Mouse (Mus musculus): ENCODE data around the gene Krt80. TPM values are rescaled to one million over a fixed set of nuclear protein-coding genes. Genes with fewer than 3 reads are reported as not detected.

Krt80 gene
- total and polyA plus RNA-seq, 3 experiments = 0.20 TPM; not detected in 2

- Histone ChIP-seq H3K9ac (ENCODE audit: insufficient read depth, low read depth) (no peak overlapping the region), H3K36me3 (replicated peaks in 1 of 2; ENCODE audit: control insufficient read depth in 1 of 2, insufficient read depth in 1 of 2, low read length in 1 of 2) (no peaks in the 10 kb centered on the region), H3K27ac (ENCODE audit: insufficient read depth, low read depth) (no peak overlapping the region), H3K79me2 (replicated peaks; ENCODE audit: control insufficient read depth, extremely low read depth, insufficient read depth, poor library complexity, severe bottlenecking) (no peaks in the 10 kb centered on the region), H3K9me3 (replicated peaks; ENCODE audit: low read length) (no peaks in the 10 kb centered on the region), H3K4me1 (ENCODE audit: control insufficient read depth in 1 of 2, insufficient read depth in 2 of 2) (peaks cover 0 to 8% of the 10 kb centered on the region in 2 experiments; a peak in 2 of 4 replicates), H3K27me3 (replicated peaks) (peaks cover 75% of the 10 kb centered on the region), H3K4me3 (replicated peaks in 1 of 3; ENCODE audit: low read depth in 2 of 3, low read length in 2 of 3, poor library complexity in 1 of 3) (no peak overlapping the region), H3K4me2 (ENCODE audit: insufficient read depth, low read depth, poor library complexity, severe bottlenecking) (no peak overlapping the region)
- in situ Hi-C loops (cut with MboI; ENCODE audit: low pct_ligation_motif_present, low pct_unique_long_range_greater_than_20kb, low sequenced_read_pairs) = loop anchor here (10.0 kb wide), 1 partner anchor 444 kb away; no protein-coding TSS in a partner anchor
- TF ChIP-seq UBTF (IDR thresholded peaks at IDR 0.05; ENCODE audit: low read depth, low read length) = no peak
- TF ChIP-seq MAX (IDR thresholded peaks at IDR 0.05; ENCODE audit: low read length) = no peak
- TF ChIP-seq EP300 (IDR thresholded peaks at IDR 0.05; ENCODE audit: low read length) = no peak
- TF ChIP-seq MXI1 (IDR thresholded peaks at IDR 0.05; ENCODE audit: low read depth, low read length) = no peak
- TF ChIP-seq KAT2A (IDR thresholded peaks at IDR 0.05; ENCODE audit: insufficient replicate concordance, low read length) = no peak
- no peak for TF ChIP-seq CHD2 (IDR thresholded peaks at IDR 0.05; ENCODE audit: low read length)
- TF ChIP-seq ZNF384 (IDR thresholded peaks at IDR 0.05; ENCODE audit: low read depth, low read length) = no peak
- no peak for TF ChIP-seq PAX5 (IDR thresholded peaks at IDR 0.05; ENCODE audit: low read length)
- TF ChIP-seq ZMIZ1 (IDR thresholded peaks at IDR 0.05; ENCODE audit: low read depth, low read length) = no peak
- no peak for TF ChIP-seq SMC3 (IDR thresholded peaks at IDR 0.05; ENCODE audit: low read depth, low read length)
- no peak for TF ChIP-seq CTCF (conservative IDR thresholded peaks at IDR 0.05 in 1 of 2, IDR thresholded peaks at IDR 0.05 in 1 of 2; ENCODE audit: low read depth in 2 of 2, low read length in 2 of 2)
- no peak for TF ChIP-seq IRF4 (IDR thresholded peaks at IDR 0.05; ENCODE audit: low read depth, low read length)
- no peak for TF ChIP-seq SIN3A (IDR thresholded peaks at IDR 0.05; ENCODE audit: low read length)
- dilution Hi-C loops (cut with MboI; ENCODE audit: extremely low pct_ligation_motif_present, extremely low pct_unique_long_range_greater_than_20kb, low sequenced_read_pairs) = no loop called here
- no peak for DNase-seq (ENCODE audit: extremely low read depth)
Observed at GRCm38 (mm10) chr15:101331090-101331489, 38.9 kb downstream of the Krt80 start.

GRCm38 (mm10) chr15:101329564-101329892, 40.4 kb downstream of the Krt80 start:
- peaks cover 65% of the 10 kb centered on the region for H3K27me3 ChIP-seq (replicated peaks)
- H3K9me3 ChIP-seq (replicated peaks; ENCODE audit: low read length) = peaks cover 3% of the 10 kb centered on the region
- H3K4me2 ChIP-seq (ENCODE audit: insufficient read depth, low read depth, poor library complexity, severe bottlenecking) = no peak overlapping the region
- H3K27ac ChIP-seq (ENCODE audit: insufficient read depth, low read depth) = no peak overlapping the region
- dilution Hi-C loops (cut with MboI; ENCODE audit: extremely low pct_ligation_motif_present, extremely low pct_unique_long_range_greater_than_20kb, low sequenced_read_pairs) = no loop called here
- in situ Hi-C loops (cut with MboI; ENCODE audit: low pct_ligation_motif_present, low pct_unique_long_range_greater_than_20kb, low sequenced_read_pairs) = no loop called here
- H3K36me3 ChIP-seq (replicated peaks in 1 of 2; ENCODE audit: control insufficient read depth in 1 of 2, insufficient read depth in 1 of 2, low read length in 1 of 2) = no peaks in the 10 kb centered on the region
- TF ChIP-seq PAX5 (IDR thresholded peaks at IDR 0.05; ENCODE audit: low read length) = no peak
- TF ChIP-seq ZNF384 (IDR thresholded peaks at IDR 0.05; ENCODE audit: low read depth, low read length) = no peak
- no peak overlapping the region for H3K4me3 ChIP-seq (replicated peaks in 1 of 3; ENCODE audit: low read depth in 2 of 3, low read length in 2 of 3, poor library complexity in 1 of 3)
- no peak overlapping the region for H3K9ac ChIP-seq (ENCODE audit: insufficient read depth, low read depth)
- H3K4me1 ChIP-seq (ENCODE audit: control insufficient read depth in 1 of 2, insufficient read depth in 2 of 2) = peaks cover 0 to 11% of the 10 kb centered on the region in 2 experiments; a peak in 2 of 4 replicates
- no peaks in the 10 kb centered on the region for H3K79me2 ChIP-seq (replicated peaks; ENCODE audit: control insufficient read depth, extremely low read depth, insufficient read depth, poor library complexity, severe bottlenecking)
- no peak for DNase-seq (ENCODE audit: extremely low read depth)

- no peak for DNase-seq (ENCODE audit: extremely low read depth)
- H3K27me3 ChIP-seq (replicated peaks) = peaks cover 60% of the 10 kb centered on the region
- H3K36me3 ChIP-seq (replicated peaks in 1 of 2; ENCODE audit: control insufficient read depth in 1 of 2, insufficient read depth in 1 of 2, low read length in 1 of 2) = no peaks in the 10 kb centered on the region
- H3K4me3 ChIP-seq (replicated peaks in 1 of 3; ENCODE audit: low read depth in 2 of 3, low read length in 2 of 3, poor library complexity in 1 of 3) = no peak overlapping the region
- dilution Hi-C loops (cut with MboI; ENCODE audit: extremely low pct_ligation_motif_present, extremely low pct_unique_long_range_greater_than_20kb, low sequenced_read_pairs) (no loop called here), in situ Hi-C loops (cut with MboI; ENCODE audit: low pct_ligation_motif_present, low pct_unique_long_range_greater_than_20kb, low sequenced_read_pairs) (no loop called here)
- peaks cover 0 to 11% of the 10 kb centered on the region in 2 experiments; a peak in 2 of 4 replicates for H3K4me1 ChIP-seq (ENCODE audit: control insufficient read depth in 1 of 2, insufficient read depth in 2 of 2)
- H3K27ac ChIP-seq (ENCODE audit: insufficient read depth, low read depth) = no peak overlapping the region
- peaks cover 3% of the 10 kb centered on the region for H3K9me3 ChIP-seq (replicated peaks; ENCODE audit: low read length)
- no peaks in the 10 kb centered on the region for H3K79me2 ChIP-seq (replicated peaks; ENCODE audit: control insufficient read depth, extremely low read depth, insufficient read depth, poor library complexity, severe bottlenecking)
- H3K9ac ChIP-seq (ENCODE audit: insufficient read depth, low read depth) = no peak overlapping the region
- H3K4me2 ChIP-seq (ENCODE audit: insufficient read depth, low read depth, poor library complexity, severe bottlenecking) = no peak overlapping the region
- no peak for TF ChIP-seq PAX5 (IDR thresholded peaks at IDR 0.05; ENCODE audit: low read length)
- no peak for TF ChIP-seq CTCF (conservative IDR thresholded peaks at IDR 0.05 in 1 of 2, IDR thresholded peaks at IDR 0.05 in 1 of 2; ENCODE audit: low read depth in 2 of 2, low read length in 2 of 2)
- no peak for TF ChIP-seq HCFC1 (IDR thresholded peaks at IDR 0.05; ENCODE audit: low read depth, low read length)
- no peak for TF ChIP-seq CHD2 (IDR thresholded peaks at IDR 0.05; ENCODE audit: low read length)
- TF ChIP-seq EP300 (IDR thresholded peaks at IDR 0.05; ENCODE audit: low read length) = no peak
- TF ChIP-seq RCOR1 (conservative IDR thresholded peaks at IDR 0.05; ENCODE audit: low read depth, low read length) = no peak
- no peak for TF ChIP-seq NELFE (IDR thresholded peaks at IDR 0.05; ENCODE audit: low read depth, low read length)
- TF ChIP-seq ZNF384 (IDR thresholded peaks at IDR 0.05; ENCODE audit: low read depth, low read length) = no peak
- TF ChIP-seq MAFK (IDR thresholded peaks at IDR 0.05; ENCODE audit: insufficient replicate concordance, low read length) = no peak
- TF ChIP-seq MAX (IDR thresholded peaks at IDR 0.05; ENCODE audit: low read length) = no peak
- no peak for TF ChIP-seq ZKSCAN1 (IDR thresholded peaks at IDR 0.05; ENCODE audit: borderline replicate concordance, low read depth, low read length)
- no peak for TF ChIP-seq RAD21 (IDR thresholded peaks at IDR 0.05; ENCODE audit: low read depth, low read length)
- TF ChIP-seq USF2 (conservative IDR thresholded peaks at IDR 0.05; ENCODE audit: low read depth, low read length) = no peak
- no peak for TF ChIP-seq SMC3 (IDR thresholded peaks at IDR 0.05; ENCODE audit: low read depth, low read length)
- TF ChIP-seq USF1 (IDR thresholded peaks at IDR 0.05; ENCODE audit: low read depth, low read length) = no peak
- no peak for TF ChIP-seq ELF1 (IDR thresholded peaks at IDR 0.05; ENCODE audit: low read depth, low read length)
- TF ChIP-seq TBP (conservative IDR thresholded peaks at IDR 0.05; ENCODE audit: low read depth, low read length) = no peak
- no peak for TF ChIP-seq JUND (conservative IDR thresholded peaks at IDR 0.05; ENCODE audit: low read depth, low read length)
Observed at GRCm38 (mm10) chr15:101328876-101329563, 40.9 kb downstream of the Krt80 start.
